Mouse (Mus musculus) hindbrain, embryonic 10.5 days (tissue): ENCODE data around the gene Dnhd1. TPM values are rescaled to one million over a fixed set of nuclear protein-coding genes. Genes with fewer than 3 reads are reported as not detected.
A peak's percentile ranks its signal among the peaks of the same experiment; 100 is the strongest.

Experiments
- DNase-seq: peaks from one replicate; pipeline ENCODE4 v3.0.0-alpha.2; 2017; ENCODE audit warnings: low spot score
- H3K27ac ChIP-seq: fragments of 300-500 bp; sonication (generic); 2 replicates; pipeline ENCODE4 v1.5.1; 2016; ENCODE audit warnings: mild to moderate bottlenecking, moderate library complexity
- H3K27me3 ChIP-seq: fragments of 300-500 bp; sonication (generic); 2 replicates; pipeline ENCODE4 v1.6.1; 2016; ENCODE audit warnings: mild to moderate bottlenecking; ENCODE audit not compliant: poor library complexity, insufficient read depth, severe bottlenecking
- H3K36me3 ChIP-seq: fragments of 300-500 bp; sonication (generic); 2 replicates; pipeline ENCODE4 v1.6.1; 2016; ENCODE audit warnings: mild to moderate bottlenecking, moderate library complexity
- H3K4me1 ChIP-seq: fragments of 300-500 bp; sonication (generic); replicated peaks from 2 replicates; pipeline ENCODE4 v1.6.1; 2016; ENCODE audit warnings: mild to moderate bottlenecking
- H3K4me3 ChIP-seq: fragments of 300-500 bp; sonication (generic); 2 replicates; pipeline ENCODE4 v1.5.1; 2016; ENCODE audit warnings: mild to moderate bottlenecking, moderate library complexity
- H3K9me3 ChIP-seq: fragments of 300-500 bp; sonication (generic); 2 replicates; pipeline ENCODE4 v1.6.1; 2016; ENCODE audit warnings: mild to moderate bottlenecking, moderate library complexity
- WGBS: fragments of 180-500 bp; shearing (Covaris S2); methylation state at CpG from one replicate; pipeline ENCODE4 v1.1.7; 2016; 5-methylcytosine and 5-hydroxymethylcytosine counted together
- polyA plus RNA-seq: library from polyadenylated mRNA; unstranded; fragments of >200 nt; fragmentation: Nextera tagmentation; extraction: Ambion mirVana; gene quantifications from 2 replicates; pipeline ENCODE4 v1.2.1, GENCODE M21; 2016

Dnhd1 gene
- polyA plus RNA-seq: 0.31 and 0.51 TPM in 2 replicates

- H3K4me1 ChIP-seq: peaks cover 13% of the 10 kb centered on the region
- no peaks in the 10 kb centered on the region for H3K27me3 ChIP-seq
- WGBS: 3% methylated on average over 17 of the region's 17 CpGs
- DNase-seq: peak; percentile 77
- H3K9me3 ChIP-seq: no peaks in the 10 kb centered on the region
- peak within 1 kb of the TSS; percentile 51 for H3K4me3 ChIP-seq
- peak within 1 kb of the TSS; percentile 73 for H3K27ac ChIP-seq
- peaks cover 5% of the 10 kb centered on the region; the same call in 1 of the 2 replicates for H3K36me3 ChIP-seq
Measured at GRCm38 (mm10) chr7:105650639-105651435, at the start of gene Dnhd1. TSS of gene Dnhd1 (plus strand) at chr7:105650827.

- H3K4me3 ChIP-seq: no peak overlapping the region
- H3K27ac ChIP-seq: no peak overlapping the region
- H3K27me3 ChIP-seq: no peaks in the 10 kb centered on the region
- 33% methylated on average over 9 of the region's 9 CpGs for WGBS
- DNase-seq: peak; percentile 69
- no peaks in the 10 kb centered on the region; the same call in 1 of the 2 replicates for H3K9me3 ChIP-seq
- H3K4me1 ChIP-seq: no peaks in the 10 kb centered on the region
- no peaks in the 10 kb centered on the region for H3K36me3 ChIP-seq
Measured at GRCm38 (mm10) chr7:105602860-105603623, 47.6 kb upstream of the Dnhd1 start.

GRCm38 (mm10) chr7:105608467-105608866 lies 42.2 kb upstream of the Dnhd1 start:
- no peaks in the 10 kb centered on the region for H3K4me1 ChIP-seq
- WGBS: 89% methylated on average over 3 of the region's 3 CpGs
- DNase-seq: no peak
- no peaks in the 10 kb centered on the region; the same call in 1 of the 2 replicates for H3K9me3 ChIP-seq
- no peak overlapping the region for H3K4me3 ChIP-seq
- peaks cover 40% of the 10 kb centered on the region for H3K36me3 ChIP-seq
- H3K27me3 ChIP-seq: no peaks in the 10 kb centered on the region
- no peak overlapping the region for H3K27ac ChIP-seq

GRCm38 (mm10) chr7:105611767-105612166 lies 38.9 kb upstream of the Dnhd1 start:
- Histone ChIP-seq H3K36me3 (peaks cover 74% of the 10 kb centered on the region), H3K27me3 (no peaks in the 10 kb centered on the region), H3K4me3 (no peak overlapping the region), H3K27ac (no peak overlapping the region), H3K4me1 (no peaks in the 10 kb centered on the region), H3K9me3 (no peaks in the 10 kb centered on the region)
- WGBS: 86% methylated on average over 1 of the region's 1 CpGs
- DNase-seq: no peak

GRCm38 (mm10) chr7:105614400-105614799 lies 36.2 kb upstream of the Dnhd1 start:
- DNase-seq: no peak
- Histone ChIP-seq H3K9me3 (no peaks in the 10 kb centered on the region), H3K27ac (no peak overlapping the region), H3K4me1 (no peaks in the 10 kb centered on the region; the same call in 1 of the 2 replicates), H3K36me3 (peaks cover 100% of the 10 kb centered on the region), H3K27me3 (no peaks in the 10 kb centered on the region), H3K4me3 (no peak overlapping the region)
- 89% methylated on average over 1 of the region's 1 CpGs for WGBS

GRCm38 (mm10) chr7:105615720-105616119 lies 34.9 kb upstream of the Dnhd1 start:
- H3K27ac ChIP-seq: no peak overlapping the region
- H3K27me3 ChIP-seq: no peaks in the 10 kb centered on the region
- 88% methylated on average over 1 of the region's 1 CpGs for WGBS
- DNase-seq: no peak
- H3K4me3 ChIP-seq: no peak overlapping the region
- no peaks in the 10 kb centered on the region; the same call in 1 of the 2 replicates for H3K4me1 ChIP-seq
- H3K36me3 ChIP-seq: peaks cover 98% of the 10 kb centered on the region
- H3K9me3 ChIP-seq: no peaks in the 10 kb centered on the region

GRCm38 (mm10) chr7:105616561-105616960 lies 34.1 kb upstream of the Dnhd1 start:
- Histone ChIP-seq H3K27me3 (no peaks in the 10 kb centered on the region), H3K9me3 (no peaks in the 10 kb centered on the region), H3K36me3 (peaks cover 98% of the 10 kb centered on the region), H3K4me3 (no peak overlapping the region), H3K4me1 (no peaks in the 10 kb centered on the region; the same call in 1 of the 2 replicates), H3K27ac (no peak overlapping the region)
- 90% methylated on average over 6 of the region's 6 CpGs for WGBS
- DNase-seq: no peak

GRCm38 (mm10) chr7:105617810-105618209 lies 32.8 kb upstream of the Dnhd1 start:
- Histone ChIP-seq H3K27me3 (no peaks in the 10 kb centered on the region), H3K4me1 (no peaks in the 10 kb centered on the region; the same call in 1 of the 2 replicates), H3K36me3 (peaks cover 98% of the 10 kb centered on the region), H3K4me3 (no peak overlapping the region), H3K27ac (no peak overlapping the region), H3K9me3 (no peaks in the 10 kb centered on the region)
- WGBS: 96% methylated on average over 22 of the region's 22 CpGs
- no peak for DNase-seq

GRCm38 (mm10) chr7:105619701-105620100 lies 30.9 kb upstream of the Dnhd1 start:
- Histone ChIP-seq H3K27ac (no peak overlapping the region), H3K27me3 (no peaks in the 10 kb centered on the region), H3K4me1 (no peaks in the 10 kb centered on the region; the same call in 1 of the 2 replicates), H3K4me3 (no peak overlapping the region), H3K9me3 (no peaks in the 10 kb centered on the region), H3K36me3 (peaks cover 98% of the 10 kb centered on the region)
- DNase-seq: no peak
- WGBS: 87% methylated on average over 3 of the region's 3 CpGs

- no peak for DNase-seq
- peaks cover 93% of the 10 kb centered on the region for H3K36me3 ChIP-seq
- no peak overlapping the region for H3K27ac ChIP-seq
- WGBS: 86% methylated on average over 4 of the region's 4 CpGs
- no peaks in the 10 kb centered on the region for H3K9me3 ChIP-seq
- H3K4me3 ChIP-seq: no peak overlapping the region
- no peaks in the 10 kb centered on the region; the same call in 1 of the 2 replicates for H3K4me1 ChIP-seq
- no peaks in the 10 kb centered on the region for H3K27me3 ChIP-seq
Measured at GRCm38 (mm10) chr7:105621053-105621452, 29.6 kb upstream of the Dnhd1 start.

- Histone ChIP-seq H3K4me3 (no peak overlapping the region), H3K27ac (no peak overlapping the region), H3K9me3 (no peaks in the 10 kb centered on the region), H3K27me3 (no peaks in the 10 kb centered on the region), H3K36me3 (peaks cover 86% of the 10 kb centered on the region), H3K4me1 (no peaks in the 10 kb centered on the region; the same call in 1 of the 2 replicates)
- WGBS: 84% methylated on average over 8 of the region's 8 CpGs
- DNase-seq: no peak
Measured at GRCm38 (mm10) chr7:105621646-105622292, 28.9 kb upstream of the Dnhd1 start.

- H3K4me1 ChIP-seq: peaks cover 13% of the 10 kb centered on the region
- no peak overlapping the region for H3K4me3 ChIP-seq
- H3K27ac ChIP-seq: no peak overlapping the region
- H3K9me3 ChIP-seq: no peaks in the 10 kb centered on the region
- WGBS: 70% methylated on average over 6 of the region's 6 CpGs
- no peak for DNase-seq
- H3K36me3 ChIP-seq: peaks cover 52% of the 10 kb centered on the region
- H3K27me3 ChIP-seq: no peaks in the 10 kb centered on the region
Measured at GRCm38 (mm10) chr7:105625397-105625796, 25.2 kb upstream of the Dnhd1 start.
